Mouse (Mus musculus) left cerebral cortex, adult 18-20 months (tissue): ENCODE results near the gene Tbc1d22a. TPM values are rescaled to one million over a fixed set of nuclear protein-coding genes. Genes with fewer than 3 reads are reported as not detected.

Experiments used
- DNase-seq, 2 experiments: peaks; one replicate each; pipeline ENCODE4 v3.0.0; 2021 to 2022; ENCODE audit warnings: low spot score in 2 of 2, mixed read lengths in 1 of 2
- total RNA-seq, 2 experiments: library from RNA; stranded (reverse); gene quantifications; 2 replicates each; pipeline ENCODE4 v1.2.3; 2021

Tbc1d22a gene
- total RNA-seq, 2 experiments from 2014 or later: 34.4 to 35.0 TPM

GRCm38 (mm10) chr15:86370846-86371245 is 156.6 kb downstream of the Tbc1d22a start:
- DNase-seq: no peak

GRCm38 (mm10) chr15:86375262-86375661 is 161.0 kb downstream of the Tbc1d22a start:
- DNase-seq: no peak

GRCm38 (mm10) chr15:86375860-86376394 is 161.7 kb downstream of the Tbc1d22a start:
- no peak for DNase-seq

DNA sequence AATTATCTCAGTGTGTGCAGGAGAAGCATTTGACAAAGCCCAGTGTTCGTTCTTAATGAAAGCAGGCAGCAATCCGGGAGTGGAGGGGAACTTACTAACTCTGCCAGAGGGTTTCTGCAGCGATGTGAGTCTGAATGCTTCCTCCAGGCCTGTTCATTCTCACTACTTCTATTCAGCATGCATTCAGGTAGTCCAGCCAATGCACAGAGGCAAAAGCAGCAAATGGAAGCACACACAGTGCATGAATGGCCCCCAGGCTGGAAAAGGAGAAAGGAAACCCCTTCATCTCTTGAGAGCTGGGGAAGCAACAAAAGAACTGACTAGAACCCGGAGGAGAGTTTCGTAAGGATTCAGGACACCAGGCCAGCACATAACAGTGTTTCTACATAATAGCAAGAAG is 169.0 kb downstream of the Tbc1d22a start:
- no peak for DNase-seq

- no peak for DNase-seq
These were observed 171.2 kb downstream of the Tbc1d22a start for GRCm38 (mm10) chr15:86385436-86385835.

DNA sequence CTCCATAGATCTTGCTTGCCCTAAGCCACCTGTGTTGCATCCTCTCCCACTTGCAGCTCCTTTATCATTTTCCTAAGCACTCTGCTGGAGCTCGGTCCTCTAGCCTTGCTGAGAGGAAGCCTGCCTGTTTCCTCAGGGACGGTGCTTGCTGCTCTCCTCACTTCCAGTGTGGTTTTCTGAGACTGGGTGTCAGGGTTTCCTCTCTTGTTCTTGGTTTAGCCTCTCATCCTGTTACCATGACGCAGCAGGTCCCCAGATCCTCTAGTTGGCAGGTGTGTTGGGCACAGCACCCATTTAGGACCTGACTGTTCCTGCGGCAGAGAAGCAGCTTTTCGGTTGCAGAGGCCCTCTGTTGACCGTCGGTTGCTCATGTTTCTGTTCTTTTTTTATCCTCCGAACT is 172.1 kb downstream of the Tbc1d22a start:
- DNase-seq: no peak

DNA sequence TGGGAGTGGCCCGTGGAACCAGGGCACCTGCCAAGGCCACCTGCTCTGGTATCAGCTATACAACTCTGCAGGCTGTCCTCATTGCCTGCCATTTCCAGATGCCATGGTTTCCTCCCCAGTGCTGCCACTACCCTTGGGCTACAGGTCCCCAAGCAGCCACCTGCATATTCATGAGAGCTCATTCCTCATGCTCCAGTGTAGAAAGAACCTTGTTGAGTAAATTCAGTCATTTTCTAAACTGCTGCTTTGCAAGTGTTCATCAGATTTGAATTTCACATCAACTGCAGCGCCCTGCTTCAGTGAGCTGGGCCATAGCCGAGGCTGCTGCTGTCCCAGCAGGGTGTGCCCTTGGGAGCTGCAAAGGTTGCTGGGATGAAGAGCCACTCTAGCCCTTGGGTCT is 174.3 kb downstream of the Tbc1d22a start:
- no peak for DNase-seq

DNA sequence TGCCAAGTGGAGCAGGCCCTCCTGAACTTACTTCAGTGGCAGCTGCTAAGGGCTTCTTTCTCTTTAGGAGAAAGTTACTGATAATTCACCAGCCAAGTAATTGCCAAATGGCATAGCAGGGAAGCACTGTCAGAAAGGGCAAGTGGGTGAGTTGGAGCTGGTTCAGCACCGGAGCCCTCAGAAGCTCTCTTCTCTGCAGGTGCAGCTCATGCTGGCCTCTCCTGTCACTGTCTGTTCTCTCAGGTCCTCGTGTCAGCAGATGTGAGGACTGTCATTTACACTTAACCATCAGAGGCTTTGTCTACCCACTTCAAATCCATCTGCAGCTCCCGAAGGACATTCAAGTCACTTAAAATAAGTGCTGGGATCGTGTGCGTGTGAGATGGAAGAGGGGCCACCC is 190.6 kb downstream of the Tbc1d22a start:
- DNase-seq: no peak

DNA sequence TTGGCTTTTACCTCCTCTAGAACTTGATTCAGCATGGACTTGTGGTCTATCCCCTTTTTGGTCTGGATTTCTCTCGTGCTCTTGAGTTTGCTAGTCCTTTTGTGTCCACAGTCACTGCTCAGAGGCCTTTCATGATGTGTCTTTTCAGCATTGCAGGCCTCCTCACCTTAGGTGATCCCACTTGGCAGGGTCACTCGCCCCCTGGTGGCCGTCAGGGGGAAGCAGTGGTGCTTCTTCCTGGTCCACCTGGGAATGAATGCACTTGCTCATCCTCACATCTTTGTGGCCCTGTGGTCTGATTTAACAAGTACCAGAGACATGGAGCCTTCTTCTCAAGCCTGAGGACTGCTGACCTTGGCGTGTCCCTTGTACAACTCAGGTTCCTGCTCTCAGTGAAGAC is 191.3 kb downstream of the Tbc1d22a start:
- DNase-seq: peak; percentile 45 to 46

GRCm38 (mm10) chr15:86409352-86409751 is 195.1 kb downstream of the Tbc1d22a start:
- peak in 1 of 2 experiments; percentile 25 for DNase-seq

DNA sequence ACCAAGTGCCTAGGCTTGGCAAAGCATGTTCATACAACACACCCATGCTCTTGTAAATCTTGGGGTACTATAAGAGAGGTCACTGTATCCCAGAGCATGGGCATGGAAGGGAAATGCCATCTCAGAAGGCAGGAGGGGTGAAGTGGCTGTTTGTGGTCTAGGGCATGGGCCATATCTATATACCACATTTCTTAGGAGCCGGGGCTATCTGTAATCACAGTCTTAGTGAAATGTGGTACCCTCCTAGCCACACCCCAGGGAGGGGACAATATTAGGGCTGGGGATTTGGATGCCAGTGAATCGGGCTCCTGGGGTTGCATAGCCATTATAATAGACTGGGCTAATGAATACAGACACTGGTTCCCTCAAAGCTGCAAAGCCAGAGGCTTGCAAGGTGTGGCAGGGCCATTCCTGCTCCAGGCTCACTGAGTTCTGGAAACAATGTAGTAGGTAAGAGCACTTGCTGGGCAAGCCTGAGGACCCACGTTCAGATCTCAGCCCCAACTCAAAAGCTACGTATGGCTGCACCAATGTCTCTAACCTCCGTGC is 197.3 kb downstream of the Tbc1d22a start:
- DNase-seq: no peak

DNA sequence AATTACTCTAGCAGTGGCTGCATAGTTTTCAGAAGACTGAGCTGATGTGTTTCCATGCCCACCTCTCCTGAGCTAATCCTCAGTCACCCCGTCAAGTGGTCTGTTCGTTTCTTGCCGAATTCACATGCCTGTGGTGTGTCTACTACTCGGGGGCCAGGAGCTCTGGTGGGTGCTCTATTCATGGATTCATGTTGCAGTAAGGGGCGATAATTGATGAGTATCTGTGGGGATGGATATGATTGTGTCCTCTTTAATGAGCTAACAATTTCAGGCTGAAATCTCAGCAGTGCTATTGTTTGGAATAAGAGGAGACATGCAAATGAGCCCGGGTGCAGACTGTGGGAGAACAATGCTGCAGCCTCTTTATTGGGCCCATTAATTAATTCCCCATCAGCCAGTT is 201.7 kb downstream of the Tbc1d22a start:
- no peak for DNase-seq

- no peak for DNase-seq
These were observed 204.2 kb downstream of the Tbc1d22a start for GRCm38 (mm10) chr15:86418436-86418835.

DNA sequence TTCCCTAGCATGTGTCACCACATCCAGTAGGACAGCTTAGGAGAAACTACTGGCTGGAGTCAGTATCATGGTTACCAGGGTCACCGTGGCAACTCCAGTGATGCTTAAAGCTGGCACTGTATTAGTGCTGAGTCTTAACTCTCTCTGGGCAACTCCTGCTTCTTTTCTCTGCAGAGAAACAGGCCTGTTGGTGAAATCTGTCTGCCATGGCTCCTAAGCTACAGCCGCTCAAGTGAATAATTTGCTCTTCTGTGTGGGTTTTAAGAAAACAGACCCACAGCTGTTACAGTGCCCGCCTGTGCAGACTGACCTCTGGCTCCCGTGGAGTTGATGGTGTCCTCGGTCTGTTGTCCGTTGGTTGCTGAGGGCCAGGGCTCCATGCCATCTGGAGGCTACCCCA is 205.4 kb downstream of the Tbc1d22a start:
- DNase-seq: no peak

- DNase-seq: no peak
These were observed 208.6 kb downstream of the Tbc1d22a start for GRCm38 (mm10) chr15:86422858-86423257.

DNA sequence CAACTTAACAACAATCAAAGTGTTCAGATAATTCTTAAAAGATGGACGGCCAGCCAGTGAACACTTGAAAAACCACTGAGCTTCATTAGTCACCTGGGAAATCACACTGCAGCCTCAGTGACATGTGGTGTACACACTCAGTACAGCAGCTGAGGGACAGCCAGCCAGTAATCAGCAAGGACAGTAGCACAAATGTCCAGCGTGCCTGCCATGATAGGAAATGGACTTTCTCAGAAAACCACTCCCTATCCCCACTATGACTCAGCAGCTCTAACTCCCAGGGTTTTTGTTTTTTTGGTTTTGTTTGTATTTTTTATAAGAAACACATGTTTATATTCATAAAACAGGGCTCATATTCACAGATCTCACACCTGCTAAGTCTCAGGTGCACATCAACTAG is 209.6 kb downstream of the Tbc1d22a start:
- no peak for DNase-seq

GRCm38 (mm10) chr15:86424971-86425370 is 210.7 kb downstream of the Tbc1d22a start:
- no peak for DNase-seq

DNA sequence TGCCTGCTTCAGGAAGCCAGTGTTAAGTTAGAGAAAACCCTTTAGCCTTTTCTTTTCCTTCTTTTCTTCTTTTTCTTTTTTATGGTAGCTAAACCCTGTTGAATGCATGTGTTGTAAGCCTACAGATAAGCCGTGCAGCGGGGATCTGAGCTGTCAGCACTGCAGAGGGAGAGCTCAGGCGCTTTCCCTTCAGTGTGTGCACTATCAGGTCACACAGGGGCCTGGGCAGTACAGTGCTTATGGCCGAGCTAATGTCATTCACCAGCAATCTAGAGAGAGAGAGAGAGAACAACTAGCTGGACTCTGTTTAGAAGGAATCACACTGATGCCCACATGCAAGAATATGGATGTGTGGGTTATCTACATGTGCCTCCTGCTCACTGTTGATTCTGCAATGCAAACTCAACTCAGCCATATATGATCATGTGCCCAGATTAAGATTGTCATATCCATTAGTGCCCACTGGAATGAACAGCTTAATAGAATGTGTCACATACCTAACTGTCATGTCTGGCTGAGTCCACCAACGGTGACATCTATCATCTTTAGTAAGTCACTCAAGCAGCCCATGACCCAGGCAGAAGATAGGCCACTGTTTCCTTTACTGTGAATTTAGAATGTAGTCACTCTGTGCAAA is 212.2 kb downstream of the Tbc1d22a start:
- DNase-seq: no peak

DNA sequence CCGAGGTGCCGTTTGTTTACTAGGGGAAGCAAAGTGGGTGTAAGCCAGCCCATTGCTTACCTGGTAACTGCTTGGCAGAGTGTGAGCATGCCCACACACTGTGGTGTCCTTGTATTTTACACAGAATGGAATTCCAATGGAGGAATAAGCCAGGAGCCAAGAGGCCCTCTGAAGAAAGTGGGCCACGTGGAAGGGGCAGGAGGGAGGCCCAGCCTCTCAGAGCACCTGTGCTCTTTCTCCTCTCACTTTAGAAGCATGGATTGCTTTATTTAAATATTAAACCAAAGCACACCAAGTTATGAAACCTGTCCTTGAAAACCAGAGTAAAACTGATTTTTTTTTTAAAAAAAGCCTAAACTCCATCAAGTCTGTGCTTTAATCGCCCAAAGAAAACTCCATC is 213.2 kb downstream of the Tbc1d22a start:
- DNase-seq: no peak

GRCm38 (mm10) chr15:86428496-86428895 is 214.2 kb downstream of the Tbc1d22a start:
- no peak for DNase-seq

GRCm38 (mm10) chr15:86429766-86430335 is 215.6 kb downstream of the Tbc1d22a start:
- no peak for DNase-seq

- no peak for DNase-seq
These were observed 217.4 kb downstream of the Tbc1d22a start for GRCm38 (mm10) chr15:86431539-86432080.
